Mouse (Mus musculus) bone marrow, adult 2 months (tissue): ENCODE results near the gene Gm5426. TPM values are rescaled to one million over a fixed set of nuclear protein-coding genes. Genes with fewer than 3 reads are reported as not detected.

Experiments used
- H3K27ac ChIP-seq: fragments of 200-500 bp; 2 replicates; pipeline ENCODE4 v1.5.1; 2012; ENCODE audit warnings: low read depth, mild to moderate bottlenecking, control low read depth, inconsistent platforms, low read length; ENCODE audit not compliant: control insufficient read depth, poor library complexity, insufficient read depth
- H3K4me1 ChIP-seq: fragments of 200-500 bp; 2 replicates; pipeline ENCODE4 v1.6.1; 2011; ENCODE audit warnings: low read length; ENCODE audit not compliant: control insufficient read depth, insufficient read depth
- H3K4me3 ChIP-seq: fragments of 200-500 bp; replicated peaks from 2 replicates; pipeline ENCODE3; 2011; ENCODE audit warnings: mild to moderate bottlenecking, low read depth, low read length, control low read depth; ENCODE audit not compliant: control insufficient read depth
- CTCF ChIP-seq: fragments of 200-500 bp; IDR thresholded peaks from 2 replicates; pipeline ENCODE4 v1.5.1; 2011; ENCODE audit warnings: low read length, control low read depth; ENCODE audit not compliant: control insufficient read depth, insufficient read depth
- POLR2A ChIP-seq: fragments of 200-500 bp; IDR thresholded peaks from 2 replicates; pipeline ENCODE4 v1.6.1; 2011; ENCODE audit warnings: low read depth, mild to moderate bottlenecking, control low read depth, low read length, borderline replicate concordance; ENCODE audit not compliant: control insufficient read depth
- WGBS: fragments of 180-500 bp; shearing (Covaris S2); methylation state at CpG from one replicate; pipeline ENCODE4 v1.1.7; 2018; 5-methylcytosine and 5-hydroxymethylcytosine counted together
- polyA plus RNA-seq: library from polyadenylated mRNA; stranded (reverse); fragments of >200 nt; gene quantifications from 2 replicates; pipeline ENCODE4 v1.2.4, GENCODE M21; 2011; ENCODE audit warnings: low replicate concordance; ENCODE audit not compliant: missing spikeins, insufficient read depth, insufficient read length

Gm5426 gene
- polyA plus RNA-seq, 1 experiment, result not detected

- no peak overlapping the region for H3K4me3 ChIP-seq
- peak overlapping the region; percentile 40 for H3K27ac ChIP-seq
- TF ChIP-seq POLR2A (no peak), CTCF (no peak)
- 16% methylated on average over 12 of the region's 12 CpGs for WGBS
- H3K4me1 ChIP-seq, result peaks cover 3% of the 10 kb centered on the region; the same call in 1 of the 2 replicates
Observed at GRCm38 (mm10) chr10:96150401-96151116, 14.2 kb downstream of the Gm5426 start.

GRCm38 (mm10) chr10:96153315-96153714, 16.9 kb downstream of the Gm5426 start:
- TF ChIP-seq CTCF (no peak), POLR2A (no peak)
- Histone ChIP-seq H3K27ac (no peak overlapping the region), H3K4me3 (no peak overlapping the region), H3K4me1 (peaks cover 3% of the 10 kb centered on the region; the same call in 1 of the 2 replicates)
- 71% methylated on average over 5 of the region's 5 CpGs for WGBS

- WGBS, result 49% methylated on average over 7 of the region's 7 CpGs
- Histone ChIP-seq H3K4me3 (no peak overlapping the region), H3K4me1 (no peaks in the 10 kb centered on the region), H3K27ac (peak overlapping the region; percentile 86)
- TF ChIP-seq POLR2A, result no peak
- TF ChIP-seq CTCF, result no peak
Observed at GRCm38 (mm10) chr10:96162975-96163706, 26.7 kb downstream of the Gm5426 start.

GRCm38 (mm10) chr10:96163791-96164190, 27.4 kb downstream of the Gm5426 start:
- TF ChIP-seq CTCF (no peak), POLR2A (no peak)
- 50% methylated on average over 4 of the region's 4 CpGs for WGBS
- Histone ChIP-seq H3K4me1 (no peaks in the 10 kb centered on the region), H3K27ac (peak overlapping the region; percentile 61; the same call in 1 of the 2 replicates), H3K4me3 (no peak overlapping the region)

- 72% methylated on average over 4 of the region's 4 CpGs for WGBS
- Histone ChIP-seq H3K27ac (no peak overlapping the region), H3K4me3 (no peak overlapping the region), H3K4me1 (no peaks in the 10 kb centered on the region)
- TF ChIP-seq POLR2A (no peak), CTCF (no peak)
Observed at GRCm38 (mm10) chr10:96165260-96165659, 28.9 kb downstream of the Gm5426 start.

GRCm38 (mm10) chr10:96168998-96169397, 32.6 kb downstream of the Gm5426 start:
- no peak overlapping the region for H3K4me3 ChIP-seq
- no peak for TF ChIP-seq CTCF
- TF ChIP-seq POLR2A, result no peak
- peaks cover 2% of the 10 kb centered on the region for H3K4me1 ChIP-seq
- H3K27ac ChIP-seq, result no peak overlapping the region
- 80% methylated on average over 4 of the region's 4 CpGs for WGBS

- Histone ChIP-seq H3K27ac (peak overlapping the region; percentile 57; the same call in 1 of the 2 replicates), H3K4me3 (no peak overlapping the region), H3K4me1 (peaks cover 3% of the 10 kb centered on the region)
- TF ChIP-seq CTCF, result no peak
- no peak for TF ChIP-seq POLR2A
Observed at GRCm38 (mm10) chr10:96171546-96171945, 35.1 kb downstream of the Gm5426 start.

GRCm38 (mm10) chr10:96172964-96173363, 36.6 kb downstream of the Gm5426 start:
- WGBS, result 32% methylated on average over 4 of the region's 4 CpGs
- TF ChIP-seq CTCF, result no peak
- no peak for TF ChIP-seq POLR2A
- Histone ChIP-seq H3K4me1 (peaks cover 3% of the 10 kb centered on the region), H3K4me3 (no peak overlapping the region), H3K27ac (no peak overlapping the region; the same call in 1 of the 2 replicates)

GRCm38 (mm10) chr10:96173771-96174170, 37.4 kb downstream of the Gm5426 start:
- Histone ChIP-seq H3K27ac (peak overlapping the region; percentile 30), H3K4me3 (no peak overlapping the region), H3K4me1 (peaks cover 3% of the 10 kb centered on the region)
- 78% methylated on average over 10 of the region's 10 CpGs for WGBS
- TF ChIP-seq CTCF (no peak), POLR2A (no peak)
